Mouse (Mus musculus) small intestine, adult 2 months (tissue): ENCODE data around the gene Gpc3. TPM values are rescaled to one million over a fixed set of nuclear protein-coding genes. Genes with fewer than 3 reads are reported as not detected.

Experiments
- H3K27ac ChIP-seq: fragments of 200-500 bp; 2 replicates; pipeline ENCODE4 v1.5.1; 2012; ENCODE audit warnings: low read depth, low read length, control low read depth, inconsistent platforms; ENCODE audit not compliant: insufficient read depth
- H3K27me3 ChIP-seq: fragments of 200-500 bp; 2 replicates; pipeline ENCODE4 v1.6.1; 2012; ENCODE audit warnings: mild to moderate bottlenecking, moderate library complexity, low read length, inconsistent platforms; ENCODE audit not compliant: control insufficient read depth, insufficient read depth
- H3K36me3 ChIP-seq: fragments of 200-500 bp; 2 replicates; pipeline ENCODE4 v1.6.1; 2012; ENCODE audit warnings: mild to moderate bottlenecking, low read length, control low read depth, inconsistent platforms; ENCODE audit not compliant: control insufficient read depth, insufficient read depth
- H3K4me1 ChIP-seq: fragments of 200-500 bp; 2 replicates; pipeline ENCODE4 v1.6.1; 2012; ENCODE audit warnings: low read length, inconsistent platforms, mixed read lengths; ENCODE audit not compliant: control insufficient read depth, insufficient read depth, insufficient read length
- H3K4me3 ChIP-seq: fragments of 200-500 bp; 2 replicates; pipeline ENCODE4 v1.5.1; 2012; ENCODE audit warnings: low read depth, mild to moderate bottlenecking, control low read depth, inconsistent platforms, low read length, moderate library complexity
- CTCF ChIP-seq: fragments of 200-500 bp; IDR thresholded peaks from 2 replicates; pipeline ENCODE4 v1.5.1; 2012; ENCODE audit warnings: low read depth, mild to moderate bottlenecking, control low read depth, inconsistent platforms, low read length, moderate library complexity, mixed read lengths; ENCODE audit not compliant: insufficient replicate concordance, insufficient read length; ENCODE audit errors: extremely low read depth
- POLR2A ChIP-seq: fragments of 200-500 bp; IDR thresholded peaks from 2 replicates; pipeline ENCODE4 v1.6.1; 2012; ENCODE audit warnings: low read depth, mild to moderate bottlenecking, control low read depth, inconsistent platforms, low read length, moderate library complexity
- WGBS: fragments of 180-500 bp; shearing (Covaris S2); methylation state at CpG from one replicate; pipeline ENCODE4 v1.1.7; 2018; 5-methylcytosine and 5-hydroxymethylcytosine counted together
- polyA plus RNA-seq: library from polyadenylated mRNA; depleted of rRNA; stranded (reverse); fragments of >200 nt; gene quantifications from 2 replicates; pipeline ENCODE4 v1.2.3, GENCODE M21; 2012; rRNA removed

Gpc3 gene
- polyA plus RNA-seq, 1 experiment = 1.6 TPM

GRCm38 (mm10) chrX:52254526-52254925 lies 359.2 kb downstream of the Gpc3 start:
- H3K27ac ChIP-seq = no peak overlapping the region

DNA sequence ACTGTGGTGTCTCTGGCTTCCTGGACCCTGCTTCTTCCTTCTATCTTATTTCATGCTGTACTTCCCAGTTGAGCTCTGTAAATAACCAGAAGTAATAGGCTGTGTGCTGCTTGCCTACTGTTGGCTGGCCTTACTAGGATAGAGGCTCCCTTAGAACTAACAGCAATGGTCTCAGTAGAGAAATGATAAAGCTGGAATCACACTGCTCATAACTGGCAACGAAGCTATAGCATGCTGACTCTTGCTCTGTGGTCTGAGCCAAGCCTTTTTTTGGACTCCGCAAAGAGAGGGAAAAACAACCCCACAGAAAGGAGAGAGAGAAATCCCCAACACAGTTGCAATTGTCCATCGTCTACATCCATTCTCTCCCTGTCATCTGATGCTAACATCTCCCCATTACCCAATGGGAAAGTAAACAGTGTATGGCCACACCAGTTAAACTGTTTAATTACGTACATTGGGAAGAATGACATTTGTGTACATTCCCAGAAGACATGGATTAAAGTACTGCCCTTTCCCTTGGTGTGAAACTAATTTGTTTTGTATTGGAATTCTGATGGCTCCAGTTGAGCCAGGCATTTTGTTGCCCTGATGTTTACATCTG lies 368.0 kb downstream of the Gpc3 start:
- no peak for TF ChIP-seq POLR2A
- TF ChIP-seq CTCF = no peak
- Histone ChIP-seq H3K27me3 (no peaks in the 10 kb centered on the region), H3K36me3 (no peaks in the 10 kb centered on the region), H3K4me3 (no peak overlapping the region), H3K27ac (no peak overlapping the region), H3K4me1 (no peaks in the 10 kb centered on the region)
- 63% methylated on average over 3 of the region's 4 CpGs for WGBS

More at GRCm38 (mm10) chrX:52254526-52254925, 359.2 kb downstream of the Gpc3 start:
- Histone ChIP-seq H3K4me1 (no peaks in the 10 kb centered on the region), H3K36me3 (no peaks in the 10 kb centered on the region), H3K27me3 (no peaks in the 10 kb centered on the region), H3K4me3 (no peak overlapping the region)
- TF ChIP-seq CTCF (no peak), POLR2A (no peak)
- WGBS = 68% methylated on average over 1 of the region's 1 CpGs

- TF ChIP-seq CTCF (no peak), POLR2A (no peak)
- WGBS = 88% methylated on average over 4 of the region's 4 CpGs
- Histone ChIP-seq H3K4me3 (no peak overlapping the region), H3K27ac (no peak overlapping the region), H3K27me3 (no peaks in the 10 kb centered on the region), H3K4me1 (no peaks in the 10 kb centered on the region), H3K36me3 (no peaks in the 10 kb centered on the region)
Measured at GRCm38 (mm10) chrX:52237470-52237869, 376.3 kb downstream of the Gpc3 start.

DNA sequence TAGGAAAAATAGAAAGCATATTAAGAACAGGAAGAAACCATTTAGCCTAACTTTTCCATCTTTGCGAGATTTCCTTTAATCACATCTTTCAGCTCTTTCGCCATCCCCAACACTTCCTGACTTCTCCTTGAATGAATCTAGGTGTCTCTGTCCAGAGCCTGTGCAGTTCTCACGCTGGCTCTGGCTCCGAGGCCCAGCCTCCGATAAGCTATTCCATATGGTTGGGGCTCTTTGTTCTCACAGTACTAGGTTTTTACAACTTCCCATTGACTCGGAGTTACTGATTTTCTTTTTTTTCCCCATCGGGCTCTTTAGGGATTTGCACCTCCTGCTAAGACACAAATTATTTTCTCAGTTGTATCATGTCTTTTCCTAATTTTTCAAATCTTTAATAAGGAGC lies 381.8 kb downstream of the Gpc3 start:
- no peak for TF ChIP-seq CTCF
- no peak for TF ChIP-seq POLR2A
- no peak overlapping the region for H3K27ac ChIP-seq
- 58% methylated on average over 7 of the region's 7 CpGs for WGBS

GRCm38 (mm10) chrX:52230711-52231110 lies 383.0 kb downstream of the Gpc3 start:
- H3K36me3 ChIP-seq = no peaks in the 10 kb centered on the region
- H3K27me3 ChIP-seq = no peaks in the 10 kb centered on the region
- H3K4me3 ChIP-seq = no peak overlapping the region
- H3K4me1 ChIP-seq = no peaks in the 10 kb centered on the region
- H3K27ac ChIP-seq = no peak overlapping the region
- TF ChIP-seq POLR2A (no peak), CTCF (no peak)
- WGBS = 75% methylated on average over 4 of the region's 4 CpGs

More for the DNA sequence above, 381.8 kb downstream of the Gpc3 start:
- Histone ChIP-seq H3K27me3 (no peaks in the 10 kb centered on the region), H3K4me3 (no peak overlapping the region), H3K4me1 (no peaks in the 10 kb centered on the region), H3K36me3 (no peaks in the 10 kb centered on the region)

Other genes starting within 250 kb of the Gpc3 start
- gene Ccdc160, start 177.2 kb upstream of the Gpc3 start, polyA plus RNA-seq = not detected in 2 replicates